ENCODE assay signal across 8 mouse cellular contexts in genomic region chr10:21295759-21296621, GRCm38 (mm10). TPM values are rescaled to one million over a fixed set of nuclear protein-coding genes. Genes with fewer than 3 reads are reported as not detected.
DNase-seq lines count a peak whose midpoint lies in the region; ATAC-seq and TF ChIP-seq lines count a peak whose summit lies in the region.

Gene Hbs1l, plus strand, starts transcription at chr10:21295979.

- TF ChIP-seq EP300 in heart, adult 2 months (IDR thresholded peaks at IDR 0.05; ENCODE audit: insufficient read depth, low read depth, low read length), result 0 out of 2 replicates have a peak, but pooled peaks have one; percentile 19

- H3K4me3 ChIP-seq in embryonic facial prominence, embryonic 14.5 days (ENCODE audit: low read depth, low read length), result peak within 1 kb of the TSS; percentile 75
- peak within 1 kb of the TSS; percentile 85 for H3K4me3 ChIP-seq in heart, adult 2 months
- peak within 1 kb of the TSS; percentile 95 for H3K4me3 ChIP-seq in limb, embryonic 13.5 days
- H3K4me3 ChIP-seq in midbrain, embryonic 16.5 days (ENCODE audit: low read depth, low read length), result peak within 1 kb of the TSS; percentile 97

- H3K9ac ChIP-seq in embryonic facial prominence, embryonic 14.5 days (ENCODE audit: low read depth, low read length), result peak within 1 kb of the TSS; percentile 85
- peak within 1 kb of the TSS; percentile 78 for H3K9ac ChIP-seq in heart, adult 2 months (ENCODE audit: low read depth, low read length)
- H3K9ac ChIP-seq in limb, embryonic 13.5 days, result peak within 1 kb of the TSS; percentile 95
- H3K9ac ChIP-seq in midbrain, embryonic 16.5 days (ENCODE audit: low read depth, low read length), result peak within 1 kb of the TSS; percentile 89

- H3K27me3 ChIP-seq in embryonic facial prominence, embryonic 14.5 days (replicated peaks; ENCODE audit: control insufficient read depth, insufficient read depth, low read length), result no peaks in the 10 kb centered on the region
- no peaks in the 10 kb centered on the region for H3K27me3 ChIP-seq in heart, adult 2 months (ENCODE audit: control insufficient read depth, insufficient read depth, low read length)
- H3K27me3 ChIP-seq in limb, embryonic 13.5 days, result no peaks in the 10 kb centered on the region
- no peaks in the 10 kb centered on the region for H3K27me3 ChIP-seq in midbrain, embryonic 16.5 days (ENCODE audit: control insufficient read depth, insufficient read depth, low read depth, low read length)

- peak; percentile 60 for TF ChIP-seq POLR2A in heart, adult 2 months (IDR thresholded peaks at IDR 0.05; ENCODE audit: insufficient read depth, low read depth, low read length)

- intact Hi-C loops in heart, adult 2 months (cut with DNase I), result no loop called here

- H3K36me3 ChIP-seq in embryonic facial prominence, embryonic 14.5 days (ENCODE audit: control insufficient read depth, insufficient read depth, low read length), result peaks cover 19% of the 10 kb centered on the region; the same call in 1 of the 2 replicates
- H3K36me3 ChIP-seq in heart, adult 2 months (ENCODE audit: control insufficient read depth, insufficient read depth, low read length), result peaks cover 6% of the 10 kb centered on the region
- peaks cover 20% of the 10 kb centered on the region for H3K36me3 ChIP-seq in limb, embryonic 13.5 days
- peaks cover 3% of the 10 kb centered on the region; the same call in 1 of the 2 replicates for H3K36me3 ChIP-seq in midbrain, embryonic 16.5 days (ENCODE audit: control insufficient read depth, insufficient read depth, low read length)

- peak within 1 kb of the TSS; percentile 79 for H3K4me2 ChIP-seq in embryonic facial prominence, embryonic 14.5 days (ENCODE audit: low read depth, low read length)
- peak within 1 kb of the TSS; percentile 78 for H3K4me2 ChIP-seq in limb, embryonic 13.5 days (replicated peaks)
- peak within 1 kb of the TSS; percentile 66 for H3K4me2 ChIP-seq in midbrain, embryonic 16.5 days (ENCODE audit: low read length)

- TF ChIP-seq CTCF in heart, adult 2 months (IDR thresholded peaks at IDR 0.05), result no peak

- H3K79me2 ChIP-seq in heart, adult 2 months (replicated peaks; ENCODE audit: control insufficient read depth, insufficient read depth, low read length), result peaks cover 3% of the 10 kb centered on the region

- ATAC-seq in embryonic facial prominence, embryonic 14.5 days (ENCODE audit: low read depth), result peak; percentile 99
- ATAC-seq in limb, embryonic 13.5 days (ENCODE audit: low FRiP score, low read depth), result peak; percentile 96
- peak; percentile 98 for ATAC-seq in midbrain, embryonic 16.5 days

- DNase-seq in 3T3-L1 (ENCODE audit: low read depth, low spot score), result peak; percentile 87
- DNase-seq in adrenal gland, postnatal 4 days (ENCODE audit: low spot score in 2 of 2), result peak; percentile 67 to 87
- peak; percentile 97 for DNase-seq in embryonic facial prominence, embryonic 14.5 days (ENCODE audit: low spot score)
- peak; percentile 94 to 95 for DNase-seq in heart, adult 2 months
- DNase-seq in kidney, adult 8-10 months, result peak; percentile 88 to 89
- DNase-seq in spleen, postnatal 10 days (ENCODE audit: low spot score in 2 of 2), result peak; percentile 86 to 95

- peaks cover 12% of the 10 kb centered on the region for H3K4me1 ChIP-seq in embryonic facial prominence, embryonic 14.5 days (ENCODE audit: control insufficient read depth, insufficient read depth, low read length)
- H3K4me1 ChIP-seq in heart, adult 2 months (ENCODE audit: control insufficient read depth, insufficient read depth, low read length), result peaks cover 2% of the 10 kb centered on the region; the same call in 1 of the 2 replicates
- peaks cover 17% of the 10 kb centered on the region for H3K4me1 ChIP-seq in limb, embryonic 13.5 days
- H3K4me1 ChIP-seq in midbrain, embryonic 16.5 days (ENCODE audit: control insufficient read depth, insufficient read depth, low read length), result peaks cover 19% of the 10 kb centered on the region

- WGBS in embryonic facial prominence, embryonic 14.5 days, result under 1% methylated on average over 35 of the region's 81 CpGs
- WGBS in heart, adult 2 months, result under 1% methylated on average over 81 of the region's 81 CpGs
- WGBS in limb, embryonic 13.5 days, result under 1% methylated on average over 79 of the region's 81 CpGs
- under 1% methylated on average over 67 of the region's 81 CpGs for WGBS in midbrain, embryonic 16.5 days

- H3K9me3 ChIP-seq in embryonic facial prominence, embryonic 14.5 days (ENCODE audit: control insufficient read depth, low read length), result no peaks in the 10 kb centered on the region
- H3K9me3 ChIP-seq in limb, embryonic 13.5 days, result no peaks in the 10 kb centered on the region
- H3K9me3 ChIP-seq in midbrain, embryonic 16.5 days (replicated peaks; ENCODE audit: control insufficient read depth, low read length, poor library complexity, severe bottlenecking), result no peaks in the 10 kb centered on the region

- H3K27ac ChIP-seq in embryonic facial prominence, embryonic 14.5 days (replicated peaks; ENCODE audit: low read depth, low read length), result peak within 1 kb of the TSS; percentile 56
- H3K27ac ChIP-seq in heart, adult 2 months, result peak within 1 kb of the TSS; percentile 57
- H3K27ac ChIP-seq in limb, embryonic 13.5 days, result peak within 1 kb of the TSS; percentile 48; the same call in 1 of the 2 replicates
- H3K27ac ChIP-seq in midbrain, embryonic 16.5 days (ENCODE audit: low read length), result peak within 1 kb of the TSS; percentile 72

RNA-seq across cellular contexts. Expression of gene Hbs1l, which starts in this region (rescaled TPM):
- total RNA-seq in adrenal gland, postnatal 4 days (2021), result 10 to 100 TPM; 68.9 to 70.3 TPM
- 85.2 and 85.4 TPM in 2 replicates for polyA plus RNA-seq in embryonic facial prominence, embryonic 14.5 days (2014; fragmentation: Nextera tagmentation; extraction: Ambion mirVana)
- total RNA-seq in heart, adult 2 months (2021), result 10 to 100 TPM; 72.9 to 79.7 TPM
- polyA plus RNA-seq in heart, adult 2 months (2012; rRNA removed), result 13.5 and 20.9 TPM in 2 replicates
- 94.9 and 96.7 TPM in 2 replicates for polyA plus RNA-seq in limb, embryonic 13.5 days (2015; fragmentation: Nextera tagmentation; extraction: Ambion mirVana)
- polyA plus RNA-seq in midbrain, embryonic 16.5 days (2015; fragmentation: Nextera tagmentation; extraction: Ambion mirVana), result 89.3 and 95.1 TPM in 2 replicates

Comparison
In these comparisons a context has a peak if more than half of its experiments do, and no peak if none do; other contexts are left out.
1. Peak in every context shown above with its lines: DNase-seq, ATAC-seq, H3K4me3 ChIP-seq and H3K27ac ChIP-seq.